Mouse (Mus musculus) megakaryocyte progenitor cell, adult 5-6 weeks (primary cell): ENCODE results near the gene Trip11. TPM values are rescaled to one million over a fixed set of nuclear protein-coding genes. Genes with fewer than 3 reads are reported as not detected.

ENCODE experiments used
- total RNA-seq, 2 experiments: library from RNA; stranded (forward) in 1 of 2; stranded (reverse) in 1 of 2; fragments of 157-497, 149-512 nt in 1 of 2; fragments of 200-1000 nt in 1 of 2; gene quantifications; 2 replicates each; pipeline versions ENCODE4 v1.2.3 to v1.2.4; 2015 to 2017

The Trip11 gene
- total RNA-seq, 2 experiments from 2014 or later: 29.4 to 34.6 TPM

Other genes with a start within 250 kb of the Trip11 start
- 0.05 TPM in 1 of 2 replicates, not detected in the other for gene Tc2n, start 194.7 kb downstream of the Trip11 start, total RNA-seq (2015)
- gene Tc2n, start 194.7 kb downstream of the Trip11 start, total RNA-seq (2017): not detected in 2 replicates
- gene Fbln5, start 94.2 kb downstream of the Trip11 start, total RNA-seq (2015): not detected in 2 replicates
- gene Fbln5, start 94.2 kb downstream of the Trip11 start, total RNA-seq (2017): not detected in 2 replicates
- gene Atxn3, start 45.0 kb upstream of the Trip11 start, total RNA-seq (2015): 22.0 and 22.5 TPM in 2 replicates
- gene Atxn3, start 45.0 kb upstream of the Trip11 start, total RNA-seq (2017): 49.8 and 56.1 TPM in 2 replicates
- 35.5 and 37.5 TPM in 2 replicates for gene Cpsf2, start 62.7 kb upstream of the Trip11 start, total RNA-seq (2015)
- gene Cpsf2, start 62.7 kb upstream of the Trip11 start, total RNA-seq (2017): 46.5 and 61.3 TPM in 2 replicates
- not detected in 2 replicates for gene Slc24a4, start 215.5 kb upstream of the Trip11 start, total RNA-seq (2015)
- not detected in 2 replicates for gene Slc24a4, start 215.5 kb upstream of the Trip11 start, total RNA-seq (2017)